Mouse (Mus musculus): ENCODE results near the gene Cirbp.
"Not testable (repeated sequence)": the region's sequence is repeated elsewhere in the genome, so short reads cannot be mapped to it uniquely, and the experiment has no call there.

Cirbp gene

DNA sequence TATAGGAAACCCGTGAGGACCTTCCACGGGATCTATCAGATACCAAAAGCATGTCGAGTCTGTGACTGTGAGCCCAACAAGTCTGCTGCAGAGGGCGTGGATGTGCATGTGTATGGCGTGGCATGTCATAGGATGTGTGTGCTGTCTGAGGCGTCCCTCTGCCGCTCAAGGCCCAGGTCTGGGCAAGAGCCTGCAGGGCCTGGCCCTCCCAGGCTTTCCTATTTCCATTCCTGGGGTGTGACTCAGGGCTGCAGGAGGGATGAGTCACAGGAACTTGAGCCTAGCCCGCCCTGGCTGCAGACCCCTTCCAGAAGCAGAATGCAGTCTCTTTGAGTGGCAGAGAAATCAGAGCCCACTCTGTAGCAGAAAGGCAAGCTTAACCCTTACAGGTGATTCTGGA lies 2.1 kb upstream of the Cirbp start:
- no peak for DNase-seq (ENCODE audit: low read depth)

DNA sequence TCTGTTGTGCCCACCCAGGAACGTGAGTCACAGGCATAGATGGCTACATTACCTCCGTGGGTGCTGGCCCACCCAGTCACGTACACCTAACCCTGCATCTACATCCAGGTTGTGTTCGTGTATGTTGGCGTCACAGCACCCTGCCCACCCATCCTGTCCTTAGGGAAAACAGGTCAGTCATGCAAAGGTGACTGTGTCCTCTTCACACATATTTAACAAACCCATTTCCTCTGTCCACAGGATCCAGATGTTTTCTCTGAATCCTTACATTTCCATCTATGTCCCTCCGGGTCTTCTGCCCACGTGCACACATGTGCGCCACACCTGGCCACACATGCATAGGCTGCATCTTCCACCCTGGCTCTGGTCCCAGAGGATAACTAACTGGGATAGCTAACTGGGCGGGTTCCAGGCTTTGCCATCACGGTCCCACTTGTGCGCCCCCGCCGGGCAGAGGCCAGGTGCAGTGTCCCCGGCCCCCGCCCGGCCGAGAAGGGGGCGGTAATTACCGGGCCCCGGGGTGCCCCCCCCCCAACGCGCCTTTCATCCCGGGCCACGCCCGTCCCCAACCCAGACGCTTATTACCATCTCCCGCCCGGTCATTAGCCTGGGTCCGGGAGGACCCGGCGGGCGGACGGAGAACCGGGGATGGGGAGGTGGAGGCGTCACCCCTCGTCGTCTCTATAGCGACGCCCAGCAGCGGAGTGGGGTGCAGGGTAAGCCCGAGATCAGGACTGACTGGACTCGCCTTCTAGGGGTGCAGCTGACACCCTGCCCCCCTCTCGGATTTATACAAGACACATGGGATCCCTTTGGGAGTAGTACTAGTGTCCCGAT lies 1.4 kb upstream of the Cirbp start:
- DNase-seq (ENCODE audit: low read depth) = no peak

DNA sequence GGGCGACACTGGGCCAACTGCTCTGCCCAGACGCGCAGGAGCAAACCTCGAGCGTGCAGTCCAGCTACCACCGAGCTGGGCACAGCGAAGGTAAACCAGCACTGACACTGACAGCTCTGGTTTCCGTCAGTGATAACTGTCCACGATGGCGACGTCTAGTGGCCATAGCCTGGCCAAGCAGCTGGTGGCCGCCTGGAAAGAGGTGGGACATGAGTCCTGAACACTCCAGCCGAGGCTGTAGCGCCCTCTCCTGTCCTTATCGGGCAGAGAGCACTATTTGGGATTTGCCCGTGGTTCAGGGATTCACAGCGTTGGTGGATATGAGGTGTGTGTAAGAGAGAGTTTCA lies 814 bp upstream of the Cirbp start:
- peak; percentile 97 for DNase-seq (ENCODE audit: low read depth)

DNA sequence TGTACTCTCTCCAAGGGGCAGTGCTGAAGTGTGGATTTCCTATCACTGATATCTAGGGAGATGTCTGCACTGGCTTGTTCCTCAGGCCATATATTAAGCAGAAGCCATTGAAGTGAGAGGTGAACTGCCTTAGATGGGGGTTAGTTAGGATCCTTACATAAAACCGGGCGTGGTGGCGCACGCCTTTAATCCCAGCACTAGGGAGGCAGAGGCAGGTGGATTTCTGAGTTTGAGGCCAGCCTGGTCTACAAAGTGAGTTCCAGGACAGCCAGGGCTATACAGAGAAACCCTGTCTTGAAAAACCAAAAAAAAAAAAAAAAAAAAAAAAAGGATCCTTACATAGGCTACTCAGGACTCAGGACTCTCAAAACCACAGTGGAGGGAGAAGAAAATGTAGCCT lies 351 bp downstream of the Cirbp start:
- not testable (repeated sequence) for DNase-seq (ENCODE audit: low read depth)

DNA sequence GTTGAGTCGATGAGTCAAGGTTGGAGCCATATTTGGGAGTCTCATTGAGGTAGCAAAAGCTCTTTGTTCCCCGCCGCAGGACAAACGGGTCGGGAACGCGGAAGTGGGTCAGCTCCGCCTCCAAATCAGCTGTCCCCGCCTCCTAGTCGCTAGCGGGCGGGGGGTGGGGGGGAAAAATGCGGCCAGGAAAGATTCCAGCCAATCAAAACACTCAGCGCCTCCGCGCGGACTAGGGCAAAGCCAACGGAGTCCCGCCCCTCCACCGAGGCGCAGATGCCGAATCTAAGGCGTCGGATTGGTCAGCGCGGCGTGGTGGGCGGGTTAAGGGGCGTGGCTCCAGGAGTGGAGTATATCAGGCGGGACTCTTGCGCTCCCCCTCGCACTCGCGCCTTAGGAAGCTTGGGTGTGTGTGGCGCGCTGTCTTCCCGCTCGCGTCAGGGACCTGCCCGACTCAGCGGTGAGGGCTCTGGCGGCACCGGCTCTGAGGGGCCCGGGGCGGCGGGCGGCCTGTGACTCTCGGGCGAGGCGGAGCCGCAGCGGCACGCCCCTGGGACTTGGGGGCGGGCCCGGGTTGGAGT lies 1.8 kb downstream of the Cirbp start:
- peak; percentile 99 for DNase-seq (ENCODE audit: low read depth)

DNA sequence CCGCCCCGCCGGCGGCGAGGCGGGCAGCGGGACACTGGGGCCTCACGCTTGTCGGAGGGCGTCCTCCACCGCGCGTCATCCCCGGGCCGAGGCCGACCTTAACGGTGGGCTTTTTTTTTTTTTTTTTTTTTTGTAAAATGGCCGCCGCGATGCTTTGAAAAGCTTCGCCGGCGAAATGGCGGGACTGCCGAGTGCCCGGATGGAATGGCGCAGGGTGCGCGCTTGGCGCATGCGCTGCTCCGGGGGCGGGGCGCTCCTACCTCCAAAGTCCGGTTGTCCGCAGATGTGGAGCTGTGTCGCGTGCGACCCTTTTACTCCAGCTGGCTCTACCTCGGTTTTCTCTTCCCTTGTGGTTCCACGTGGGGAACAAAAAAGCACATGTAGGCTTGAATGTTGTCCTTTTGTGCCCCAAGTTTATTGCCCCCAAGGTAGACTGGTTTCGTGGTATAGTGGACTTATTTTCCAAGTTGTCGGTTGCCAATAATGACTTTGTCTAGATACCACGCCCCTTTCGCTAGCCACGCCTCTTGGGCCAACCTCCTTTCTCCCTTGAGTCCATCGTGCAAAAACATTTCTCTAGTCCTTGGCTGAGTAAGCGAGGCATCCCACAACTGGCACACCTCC lies 2.4 kb downstream of the Cirbp start:
- peak; percentile 93 for DNase-seq (ENCODE audit: low read depth)

DNA sequence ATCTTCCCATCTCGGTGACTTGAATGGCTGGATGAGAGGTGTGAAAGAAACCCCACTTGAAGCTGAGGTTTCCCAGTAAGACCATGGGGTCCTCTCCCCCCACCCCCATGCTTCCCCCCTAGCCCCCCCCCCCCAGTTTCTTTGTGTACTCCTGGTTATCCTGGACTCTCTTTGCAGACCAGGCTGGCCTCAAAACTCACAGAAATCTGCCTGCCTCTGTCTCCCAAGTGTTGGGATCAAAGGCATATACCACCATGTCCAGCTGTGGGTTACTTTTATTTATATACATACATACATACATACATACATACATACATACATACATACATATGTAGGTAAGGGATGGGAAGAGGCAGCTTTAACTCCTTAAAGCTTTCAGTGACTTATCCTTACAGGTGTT lies 3.3 kb downstream of the Cirbp start:
- DNase-seq (ENCODE audit: low read depth) = no peak

DNA sequence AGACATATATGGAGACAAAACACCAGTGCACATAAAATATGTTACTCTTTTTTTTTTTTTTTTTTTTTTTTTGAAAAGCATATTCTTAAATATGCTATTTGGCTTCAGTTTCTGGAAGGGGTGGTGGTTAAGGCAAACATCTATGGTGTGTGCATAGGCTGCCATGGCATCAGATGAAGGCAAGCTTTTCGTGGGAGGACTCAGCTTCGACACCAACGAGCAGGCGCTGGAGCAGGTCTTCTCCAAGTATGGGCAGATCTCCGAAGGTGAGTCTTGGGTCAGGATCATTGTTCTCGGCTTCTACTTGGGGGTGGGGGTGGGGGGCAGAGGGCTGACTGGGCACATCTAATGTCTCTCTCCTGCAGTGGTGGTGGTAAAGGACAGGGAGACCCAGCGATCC lies 3.9 kb downstream of the Cirbp start:
- DNase-seq (ENCODE audit: low read depth) = no peak

DNA sequence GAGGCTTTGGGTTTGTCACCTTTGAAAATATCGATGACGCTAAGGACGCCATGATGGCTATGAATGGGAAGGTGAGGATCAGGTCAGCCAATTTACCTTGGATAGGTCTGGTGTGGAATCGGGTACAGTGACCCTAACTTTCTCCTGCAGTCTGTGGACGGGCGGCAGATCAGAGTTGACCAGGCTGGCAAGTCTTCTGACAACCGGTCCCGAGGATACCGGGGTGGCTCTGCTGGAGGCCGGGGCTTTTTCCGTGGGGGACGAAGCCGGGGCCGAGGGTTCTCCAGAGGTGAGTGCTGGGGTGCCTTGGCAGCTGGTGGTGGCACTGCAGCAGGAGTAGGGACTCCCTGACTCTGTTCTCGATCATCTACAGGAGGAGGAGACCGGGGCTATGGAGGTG lies 4.3 kb downstream of the Cirbp start:
- peak; percentile 8 for DNase-seq (ENCODE audit: low read depth)

DNA sequence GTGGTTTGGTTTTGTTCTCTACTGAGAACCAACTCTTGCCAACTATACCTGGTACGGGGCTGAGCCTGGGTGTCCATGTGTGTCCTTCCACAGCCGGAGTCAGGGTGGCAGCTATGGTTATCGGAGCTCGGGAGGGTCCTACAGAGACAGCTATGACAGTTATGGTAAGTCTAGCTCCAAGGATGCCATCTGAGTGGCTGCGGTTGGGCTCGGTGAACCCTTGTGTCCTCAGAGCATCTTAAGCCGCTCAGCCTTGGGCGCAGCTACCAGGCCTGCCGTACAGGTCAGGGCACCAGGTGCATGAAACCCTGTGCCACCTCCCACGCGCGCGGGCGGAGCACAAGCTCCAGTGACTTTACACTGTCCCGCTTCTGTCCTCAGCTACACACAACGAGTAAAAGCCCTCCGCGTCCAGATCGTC lies 4.8 kb downstream of the Cirbp start:
- peak; percentile 20 for DNase-seq (ENCODE audit: low read depth)

DNA sequence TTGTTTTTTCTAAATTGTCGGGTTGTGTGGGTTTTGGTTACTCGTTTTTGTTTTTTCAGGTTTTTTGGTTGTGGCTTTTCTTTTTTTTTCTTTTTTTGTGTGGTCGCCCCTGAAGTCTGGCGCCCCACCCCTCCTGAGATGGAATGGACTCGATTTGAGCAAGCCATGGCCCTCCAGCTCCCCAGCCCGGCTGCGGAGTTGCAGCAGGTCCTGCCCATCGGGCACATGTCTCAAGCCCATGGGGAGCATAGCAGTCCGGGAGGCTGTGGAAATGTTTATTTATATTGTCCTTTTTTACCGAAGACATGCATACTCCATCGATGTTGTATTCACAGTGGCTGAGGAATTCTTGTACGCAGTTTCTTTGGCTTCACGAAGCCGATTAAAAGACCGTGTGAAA lies 5.5 kb downstream of the Cirbp start:
- DNase-seq (ENCODE audit: low read depth) = peak; percentile 20

DNA sequence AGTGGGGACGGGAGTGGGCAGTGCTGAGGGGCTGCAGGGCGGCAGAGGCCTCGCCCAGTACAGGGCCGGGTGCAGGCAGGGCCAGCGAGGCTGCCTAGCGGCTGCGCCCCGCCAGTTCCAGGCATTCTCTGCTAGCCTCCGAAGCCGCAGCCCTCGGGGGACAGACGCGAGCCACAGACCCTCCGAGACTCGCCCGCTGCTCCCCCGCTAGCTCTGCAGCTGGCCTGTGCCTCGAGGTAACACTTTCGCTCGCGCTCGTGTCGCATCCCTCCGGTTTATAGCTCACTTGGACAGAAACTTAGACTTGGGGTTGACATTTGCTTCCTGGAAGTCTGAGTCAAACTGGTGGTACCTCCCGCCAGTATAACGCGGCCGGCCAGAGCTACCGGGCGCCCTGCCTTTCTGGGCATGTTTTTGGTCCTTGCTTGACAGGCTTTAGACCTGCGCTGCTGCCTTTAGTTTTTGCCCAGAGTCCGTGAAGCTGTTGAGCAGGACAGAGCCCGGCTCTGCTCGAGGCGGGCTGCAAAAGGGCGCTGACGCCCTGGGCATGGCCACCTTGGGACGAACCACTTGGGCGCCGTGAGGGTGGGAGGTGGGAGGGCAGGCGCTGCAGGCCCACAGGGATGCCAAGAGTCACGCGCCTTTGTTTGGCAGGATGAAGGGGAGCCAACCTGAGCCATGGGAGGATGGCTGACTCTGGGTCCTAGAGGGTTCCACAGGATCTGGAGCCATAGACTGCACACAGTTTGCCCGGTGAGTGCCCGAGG lies 6.2 kb downstream of the Cirbp start:
- DNase-seq (ENCODE audit: low read depth) = peak; percentile 30

DNA sequence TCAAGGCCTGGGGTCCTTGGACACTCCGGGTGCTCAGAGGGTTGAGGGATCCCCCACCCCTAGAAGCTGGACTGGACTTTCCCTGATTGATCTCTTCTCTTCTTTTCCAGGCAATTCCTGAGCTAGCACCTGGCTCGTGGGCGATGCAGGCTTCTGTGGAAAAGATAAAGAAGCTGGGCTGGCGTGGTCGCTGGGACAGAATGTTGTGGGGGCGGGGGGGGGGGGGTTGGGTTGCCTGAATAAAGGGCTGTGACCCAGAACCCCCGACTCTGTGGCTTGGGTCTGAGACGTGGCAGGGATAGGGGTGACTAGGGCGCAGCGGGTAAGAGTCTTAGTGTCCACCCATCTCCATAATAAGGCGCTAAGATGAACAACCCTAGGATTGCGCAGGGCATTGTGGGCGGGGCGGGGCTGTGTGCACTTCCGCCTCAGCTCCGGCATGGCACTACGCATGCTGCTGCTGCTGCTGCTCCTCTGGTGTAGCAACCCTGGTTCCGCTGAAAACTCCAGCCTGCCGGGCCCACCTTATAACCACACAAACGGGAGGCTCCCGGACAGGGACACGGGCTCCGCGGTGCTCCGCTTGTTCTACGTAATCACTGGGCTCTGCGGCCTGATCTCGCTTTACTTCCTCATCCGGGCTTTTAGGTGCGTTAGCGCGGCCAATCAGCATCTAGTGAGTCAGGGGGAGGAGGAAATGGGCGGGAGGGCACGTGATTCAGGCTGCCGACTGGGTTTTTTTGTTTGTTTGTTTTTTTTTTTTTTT lies 6.9 kb downstream of the Cirbp start, which contains the start of gene 1600002K03Rik:
Gene 1600002K03Rik (plus strand): TSS at position 418 of the 766 bp plus-strand sequence.
- peak; percentile 98 for DNase-seq (ENCODE audit: low read depth)

DNA sequence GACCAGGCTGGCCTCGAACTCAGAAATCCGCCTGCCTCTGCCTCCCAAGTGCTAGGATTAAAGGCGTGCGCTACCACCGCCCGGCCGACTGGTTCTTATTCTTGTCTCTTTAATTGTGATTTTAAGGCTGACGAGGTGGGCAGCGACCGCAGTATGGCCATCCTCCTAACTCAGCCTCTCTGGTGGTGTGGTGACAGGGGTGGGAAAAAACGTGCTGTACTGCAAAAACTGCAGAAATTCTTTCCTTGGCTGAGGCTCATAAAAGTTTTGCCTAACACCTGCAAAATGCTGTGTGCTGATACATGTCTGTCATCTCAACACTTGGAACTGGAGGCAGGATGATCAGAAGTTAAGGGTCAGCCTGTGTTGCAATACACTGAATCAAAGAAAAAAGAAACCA lies 7.6 kb downstream of the Cirbp start:
- DNase-seq (ENCODE audit: low read depth) = no peak

DNA sequence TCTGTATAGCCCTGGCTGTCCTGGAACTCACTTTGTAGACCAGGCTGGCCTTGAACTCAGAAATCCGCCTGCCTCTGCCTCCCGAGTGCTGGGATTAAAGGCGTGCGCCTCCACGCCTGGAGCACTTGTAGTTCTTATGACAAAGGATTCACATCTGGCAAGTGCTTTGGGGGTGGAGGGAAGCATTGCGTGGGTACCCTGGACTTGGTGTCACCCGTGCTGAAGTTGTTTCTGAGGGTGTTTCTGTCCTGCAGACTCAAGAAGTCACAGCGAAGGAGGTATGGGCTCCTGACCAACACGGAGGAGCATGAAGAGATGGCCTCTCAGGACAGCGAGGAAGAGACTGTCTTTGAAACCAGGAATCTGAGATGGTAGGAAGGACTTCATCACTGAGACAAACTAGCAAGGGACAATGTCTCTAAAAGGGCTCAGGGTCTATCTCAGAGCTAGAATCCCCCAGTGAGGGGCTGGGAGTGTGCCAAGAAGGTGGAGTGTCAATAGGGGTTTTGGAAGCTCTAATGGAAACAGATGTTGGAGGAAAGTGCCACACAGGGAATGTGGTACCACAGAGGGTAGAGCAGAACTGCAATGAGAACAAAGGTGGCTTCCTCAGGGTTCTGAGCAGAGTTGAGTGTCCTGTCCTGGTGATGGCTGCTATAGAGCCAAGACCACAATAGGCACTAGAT lies 8.3 kb downstream of the Cirbp start:
- peak; percentile 20 for DNase-seq (ENCODE audit: low read depth)

DNA sequence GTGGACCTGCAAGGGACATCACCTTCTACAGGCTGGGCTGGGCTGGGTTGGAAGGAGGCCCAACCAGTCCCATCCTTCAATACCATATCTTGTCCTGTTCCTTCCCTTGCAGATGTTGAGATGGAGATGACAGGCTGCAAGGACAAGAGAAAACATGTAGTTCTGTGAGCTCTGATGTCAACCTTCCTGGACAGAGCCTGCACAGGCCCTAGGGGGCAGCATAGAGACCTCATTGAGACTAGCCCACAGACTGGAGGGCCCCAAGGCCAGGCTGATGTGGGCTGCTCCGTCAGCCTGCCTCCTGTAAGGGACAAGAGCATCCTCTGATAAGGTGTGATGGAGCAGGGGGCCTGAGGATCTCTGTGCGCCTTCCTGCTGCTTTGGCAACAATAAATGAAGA lies 8.9 kb downstream of the Cirbp start:
- DNase-seq (ENCODE audit: low read depth) = peak; percentile 77

DNA sequence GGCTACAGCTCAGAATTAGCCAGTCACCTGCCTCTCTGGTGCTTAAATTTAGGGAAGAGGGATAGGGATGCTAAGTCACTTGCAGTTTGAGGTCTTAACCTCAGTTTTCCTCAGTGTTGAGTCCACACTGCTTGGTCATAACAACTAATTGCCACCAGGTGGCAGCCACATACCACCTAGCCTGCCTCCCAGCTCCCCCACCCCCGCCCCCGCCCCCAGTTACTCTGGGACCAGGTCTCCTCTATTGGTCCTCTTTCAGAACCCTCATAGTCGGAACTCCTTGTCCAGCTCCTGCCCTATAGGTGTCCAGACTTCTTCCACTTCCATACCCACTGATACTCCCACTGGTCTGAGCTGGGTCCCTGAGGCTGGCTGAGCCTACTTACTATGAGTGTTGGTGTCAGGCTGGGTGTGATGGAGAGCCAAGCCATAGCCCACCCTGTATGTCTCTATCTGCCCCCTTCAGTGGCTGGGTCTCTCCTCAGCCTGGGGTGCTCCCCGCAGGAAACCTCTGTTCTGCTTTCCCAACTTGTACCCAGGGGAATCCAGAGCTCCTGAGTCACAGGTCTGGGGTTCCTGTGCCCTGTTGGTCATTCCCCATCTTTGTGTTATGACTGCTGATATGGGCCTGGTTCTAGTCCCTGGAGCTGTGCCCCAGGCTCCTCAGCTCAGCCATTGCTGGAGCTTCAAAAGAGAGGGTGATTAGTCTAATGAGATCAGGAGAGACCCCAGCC lies 9.9 kb downstream of the Cirbp start:
- peak; percentile 78 for DNase-seq (ENCODE audit: low read depth)

DNA sequence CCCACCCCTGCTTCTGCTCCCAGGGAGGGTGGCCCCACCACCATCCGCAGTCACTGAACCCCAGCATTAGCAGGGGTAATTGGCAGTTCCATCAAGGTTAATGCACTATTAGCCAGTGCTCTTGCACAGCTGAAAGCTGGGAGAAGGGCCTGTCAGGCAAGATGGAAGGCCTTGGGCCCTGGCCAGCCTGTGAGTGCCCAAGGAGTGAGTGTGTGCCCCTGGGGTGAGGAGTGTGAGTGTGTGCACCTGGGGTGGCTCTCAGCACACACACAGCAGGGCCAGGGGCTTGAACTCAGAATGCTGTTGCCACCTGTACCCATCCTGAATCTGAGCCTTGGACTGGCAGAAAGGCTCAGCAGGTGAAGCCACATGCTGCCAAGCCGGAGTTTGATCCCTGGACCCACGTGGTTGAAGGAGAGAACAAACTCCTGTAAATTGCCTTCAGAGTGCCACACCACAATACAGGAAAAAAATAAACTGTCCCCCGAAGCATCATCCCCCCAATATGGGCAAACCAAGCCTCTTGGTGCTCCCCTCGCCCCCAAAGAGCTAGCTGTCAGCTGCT lies 10.6 kb downstream of the Cirbp start:
- peak; percentile 9 for DNase-seq (ENCODE audit: low read depth)

DNA sequence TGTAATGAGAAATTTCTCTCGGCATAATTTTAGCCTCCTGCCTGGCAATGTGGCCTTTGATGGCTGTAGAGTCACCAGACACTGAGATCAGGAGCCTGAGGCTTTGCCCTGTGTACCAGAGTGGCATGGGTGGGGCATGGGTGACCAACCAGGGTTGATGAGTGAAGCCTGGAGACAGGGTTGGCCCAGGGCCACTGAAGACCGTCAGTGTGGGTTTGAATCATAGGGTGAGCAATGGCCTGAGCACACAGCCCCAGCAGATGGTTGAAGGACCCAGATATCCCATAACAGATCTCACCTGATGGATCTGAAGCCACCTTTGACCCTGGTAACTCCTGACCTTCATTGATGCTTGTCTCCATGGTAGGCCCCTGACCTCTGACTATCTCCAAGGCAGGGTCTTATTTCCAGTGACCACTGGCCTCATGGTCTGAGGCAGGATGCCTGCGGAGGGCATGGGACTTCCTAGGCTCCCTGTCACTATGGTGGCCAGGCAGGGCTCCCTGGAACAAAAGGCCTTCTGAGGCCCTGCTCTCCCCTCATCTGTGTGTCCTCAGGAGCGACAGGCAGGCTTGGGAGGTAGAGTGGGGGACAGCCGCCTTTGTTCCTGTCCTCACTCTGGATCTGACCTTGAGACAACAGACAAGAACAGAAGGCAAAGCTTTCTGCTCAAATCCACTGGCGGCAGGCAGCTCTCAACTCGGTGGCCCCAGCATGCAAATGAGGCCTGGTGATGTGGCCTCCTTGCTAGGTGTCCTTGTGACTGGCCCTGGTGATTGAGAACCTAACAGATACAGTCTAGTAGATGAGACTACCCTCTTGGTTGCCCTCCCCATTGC lies 11.9 kb downstream of the Cirbp start:
- DNase-seq (ENCODE audit: low read depth) = peak; percentile 10
